Mouse (Mus musculus): ENCODE measurements around the gene Itpr1. TPM values are rescaled to one million over a fixed set of nuclear protein-coding genes. Genes with fewer than 3 reads are reported as not detected.

The Itpr1 gene
- total RNA-seq, 2 experiments from 2014 or later, result 11.8 to 14.8 TPM

DNA sequence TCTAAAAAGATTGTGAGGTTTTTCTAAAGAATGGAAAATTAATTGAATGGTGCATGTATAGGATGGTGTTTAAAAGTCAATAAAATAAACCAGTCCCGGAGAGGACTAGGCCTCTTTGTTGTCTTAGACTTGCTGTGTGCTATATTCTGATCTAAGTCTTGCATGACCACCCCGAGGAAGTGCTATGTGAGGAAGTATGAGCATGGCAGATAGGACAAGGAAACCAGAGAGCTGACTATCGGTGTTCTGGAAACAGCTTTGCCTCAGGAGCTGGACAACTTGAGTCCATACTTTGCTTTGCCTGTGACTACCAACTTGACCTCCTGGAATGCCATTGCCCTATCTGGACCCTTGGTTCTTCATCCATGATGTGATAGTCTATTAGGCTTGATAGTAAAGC lies 48.6 kb downstream of the Itpr1 start:
- intact Hi-C loops (cut with DNase I), result no loop called here
- no peak for DNase-seq

DNA sequence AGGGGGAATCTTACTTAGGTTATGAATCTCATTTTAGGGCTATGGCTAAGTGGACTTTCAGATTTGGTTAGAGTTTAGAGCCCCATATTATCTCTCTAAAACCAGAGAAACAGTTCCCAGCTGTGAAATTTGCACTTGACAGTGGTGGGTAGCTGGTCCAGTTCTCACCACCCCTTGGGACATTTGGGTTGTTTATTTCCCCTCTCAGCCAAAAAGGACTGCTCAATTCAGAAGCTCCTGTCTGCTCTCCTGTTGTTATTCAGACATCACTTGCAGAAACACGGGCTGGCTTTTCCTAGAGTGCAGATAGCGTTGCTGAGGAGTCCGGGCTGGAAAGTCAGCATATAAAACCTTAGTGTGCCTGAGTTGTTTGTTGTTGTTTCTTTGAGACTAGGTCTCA lies 51.3 kb downstream of the Itpr1 start:
- intact Hi-C loops (cut with DNase I), result no loop called here

DNA sequence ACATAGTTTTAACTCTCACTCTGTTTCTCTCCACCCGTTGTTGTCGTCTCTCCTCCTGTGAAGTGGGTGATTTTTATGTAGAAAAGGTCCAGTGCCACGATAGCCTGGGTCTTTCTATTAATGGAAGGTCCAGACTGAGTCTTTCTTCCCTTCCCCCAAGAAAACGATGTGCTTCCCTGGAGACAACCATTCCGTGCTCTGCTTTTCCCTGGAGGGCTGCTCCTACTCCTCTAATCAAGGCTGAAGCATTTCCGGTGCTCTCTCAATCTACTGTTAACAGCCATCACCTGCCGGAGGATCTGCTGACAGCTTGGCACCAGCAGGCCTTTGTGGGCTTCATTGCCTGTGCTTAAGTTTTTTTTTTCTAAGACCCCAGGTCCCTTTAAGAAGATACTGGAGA lies 60.6 kb downstream of the Itpr1 start:
- intact Hi-C loops (cut with DNase I), result no loop called here
- DNase-seq, result no peak

More for the DNA sequence above, 51.3 kb downstream of the Itpr1 start:
- no peak for DNase-seq

DNA sequence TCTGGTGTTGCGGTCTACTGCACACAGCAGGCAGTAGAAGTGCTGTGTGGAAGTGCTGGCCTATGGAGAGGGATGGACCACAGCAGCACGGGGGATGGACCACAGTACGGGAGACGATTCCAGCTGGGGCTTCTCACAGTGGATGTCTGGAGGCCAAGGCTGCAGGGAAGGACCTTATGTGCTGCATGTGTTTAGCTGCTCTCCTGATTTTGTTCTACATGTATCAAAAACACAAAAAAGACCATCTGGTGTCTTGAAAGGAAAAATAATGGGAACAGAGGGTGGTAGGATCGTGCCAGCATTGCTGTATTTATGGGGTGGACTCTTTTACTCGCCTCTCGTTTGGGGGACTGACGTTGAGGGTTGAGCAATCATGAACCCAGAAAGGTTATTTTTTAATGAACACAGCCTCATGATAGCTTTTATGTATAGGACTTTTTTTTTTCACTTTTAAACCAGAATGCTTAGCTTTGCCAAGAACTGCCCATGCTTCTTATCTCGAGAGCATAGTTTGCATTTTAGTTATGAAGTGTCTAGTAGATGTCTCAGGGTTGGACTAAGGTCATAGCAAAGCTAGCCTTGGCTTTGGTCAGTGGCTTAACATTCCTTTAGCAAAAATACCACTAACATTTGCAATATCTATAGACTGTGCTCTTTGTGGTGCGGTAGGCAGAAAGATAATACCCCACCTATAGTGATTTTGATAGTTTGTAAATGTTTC lies 61.6 kb downstream of the Itpr1 start:
- no peak for DNase-seq
- intact Hi-C loops (cut with DNase I), result no loop called here

DNA sequence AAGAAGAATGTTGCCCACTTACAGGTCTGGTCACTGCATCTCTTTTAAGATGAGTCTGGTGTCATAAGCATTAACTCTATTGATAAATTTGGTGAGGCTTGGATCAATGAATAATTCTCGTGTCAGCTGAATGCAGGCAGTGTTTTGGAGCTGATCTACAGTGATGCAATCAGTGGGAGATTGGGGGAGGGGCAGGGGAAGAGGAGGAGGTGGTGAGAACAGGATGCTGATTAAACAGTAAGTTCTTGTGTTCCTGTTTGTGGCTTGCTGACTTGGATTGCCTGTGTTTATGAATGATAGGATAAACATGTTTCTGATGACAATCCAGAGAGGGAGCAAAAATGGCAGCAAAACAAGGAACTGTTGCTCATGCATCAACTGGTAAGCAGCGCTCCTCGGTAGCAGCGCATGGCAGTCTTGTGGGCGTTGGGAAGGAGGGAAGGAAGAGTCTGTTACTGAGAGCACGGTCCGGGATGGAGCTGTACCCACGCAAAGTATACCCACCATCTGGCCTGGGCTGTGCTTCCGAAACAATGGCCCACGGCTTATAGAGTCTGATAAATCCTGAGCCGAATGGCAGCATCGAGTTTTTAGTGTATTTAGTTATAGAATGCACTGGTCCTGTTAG lies 64.1 kb downstream of the Itpr1 start:
- intact Hi-C loops (cut with DNase I), result no loop called here
- no peak for DNase-seq

DNA sequence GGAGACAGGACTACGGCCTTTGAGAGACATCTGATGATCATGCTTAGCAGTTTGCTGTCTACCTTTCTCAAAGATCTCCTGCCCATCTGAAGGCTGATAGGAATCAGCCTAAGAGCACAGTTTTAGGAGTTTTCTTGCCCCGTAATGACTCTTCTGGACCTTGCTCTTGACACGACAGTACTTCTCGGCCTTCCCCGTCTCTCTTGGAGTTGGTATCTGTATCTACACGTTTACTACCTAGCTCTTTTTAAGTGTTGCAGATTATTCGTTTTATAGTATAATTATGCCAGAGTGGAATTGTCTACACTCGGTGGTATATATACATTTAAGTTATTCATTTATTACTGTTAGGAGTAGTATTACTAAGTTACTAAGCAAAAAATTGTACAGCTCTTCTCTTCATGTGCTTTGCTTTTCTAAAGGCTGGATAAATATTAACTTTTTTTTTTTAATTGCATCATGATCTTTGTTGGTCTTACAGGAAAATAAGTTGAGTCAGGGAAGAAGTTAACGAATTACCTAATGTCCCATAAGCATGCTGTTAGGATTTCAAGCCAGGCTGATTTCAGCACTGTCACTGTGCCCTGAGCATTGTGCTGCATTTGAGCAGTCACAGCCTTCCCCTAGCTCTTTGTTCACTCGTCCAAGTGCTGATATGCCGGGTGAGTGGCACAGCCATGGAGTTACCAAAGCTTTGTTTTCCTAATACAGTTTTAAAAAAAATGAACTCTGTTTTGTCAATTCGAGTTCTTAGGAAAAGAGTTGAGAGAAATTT lies 64.9 kb downstream of the Itpr1 start:
- intact Hi-C loops (cut with DNase I), result no loop called here
- no peak for DNase-seq

DNA sequence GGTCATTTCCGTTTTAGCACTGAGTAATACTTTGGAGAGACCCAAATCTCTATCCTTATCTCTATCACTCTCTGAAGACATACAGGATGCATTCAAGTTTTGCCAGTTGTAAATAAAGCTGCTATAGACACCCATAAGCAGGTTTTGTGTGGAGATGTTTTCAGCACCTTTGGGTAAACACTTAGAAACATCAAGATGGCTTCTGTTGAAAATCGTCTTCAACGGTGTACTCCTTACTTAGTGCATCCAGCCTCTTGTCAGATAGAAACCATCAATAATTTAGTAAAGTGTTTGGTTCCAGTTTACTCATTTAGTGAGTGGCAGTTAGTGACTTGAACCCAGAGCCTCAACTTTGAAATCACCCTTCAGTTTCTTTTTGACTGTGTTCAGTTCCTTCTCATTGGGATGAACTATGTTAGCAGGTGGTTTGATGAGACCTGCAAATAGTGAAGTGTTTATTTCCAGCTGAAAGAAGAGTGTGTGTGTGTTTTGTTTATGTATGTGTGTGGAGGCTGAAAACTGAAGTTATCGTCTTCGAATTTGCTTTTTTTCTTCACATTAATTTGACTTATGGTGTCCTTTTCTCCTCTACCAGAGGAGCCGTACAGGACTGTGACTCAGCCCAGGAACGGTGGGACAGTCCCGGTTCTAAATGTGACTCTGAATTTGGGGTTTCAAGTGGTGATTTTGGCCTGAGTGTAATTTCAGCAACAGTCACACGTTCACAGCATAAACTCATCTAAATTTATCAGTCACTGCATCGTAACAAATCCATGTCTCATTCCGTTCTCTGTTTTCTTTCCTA lies 66.1 kb downstream of the Itpr1 start:
- intact Hi-C loops (cut with DNase I), result no loop called here
- DNase-seq, result no peak

DNA sequence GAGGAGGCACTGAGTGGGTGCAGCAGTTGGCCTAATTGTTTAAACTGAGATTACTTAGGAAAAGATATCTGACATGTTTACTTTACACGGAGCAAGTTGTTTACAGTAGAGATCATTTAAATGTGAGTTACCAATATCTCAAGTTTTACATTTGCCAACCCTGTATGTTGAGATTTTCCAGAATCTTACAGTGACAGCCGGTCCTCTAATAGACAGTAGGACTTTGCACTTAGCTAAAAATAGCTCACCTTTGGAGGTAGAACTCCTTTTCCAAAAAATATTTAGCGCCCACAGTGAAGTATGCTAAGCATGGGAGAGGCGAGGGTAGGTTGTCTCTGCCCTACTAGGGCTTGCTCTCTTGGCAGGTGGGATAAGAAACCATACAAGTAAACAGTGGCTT lies 69.2 kb downstream of the Itpr1 start:
- intact Hi-C loops (cut with DNase I), result no loop called here
- no peak for DNase-seq

DNA sequence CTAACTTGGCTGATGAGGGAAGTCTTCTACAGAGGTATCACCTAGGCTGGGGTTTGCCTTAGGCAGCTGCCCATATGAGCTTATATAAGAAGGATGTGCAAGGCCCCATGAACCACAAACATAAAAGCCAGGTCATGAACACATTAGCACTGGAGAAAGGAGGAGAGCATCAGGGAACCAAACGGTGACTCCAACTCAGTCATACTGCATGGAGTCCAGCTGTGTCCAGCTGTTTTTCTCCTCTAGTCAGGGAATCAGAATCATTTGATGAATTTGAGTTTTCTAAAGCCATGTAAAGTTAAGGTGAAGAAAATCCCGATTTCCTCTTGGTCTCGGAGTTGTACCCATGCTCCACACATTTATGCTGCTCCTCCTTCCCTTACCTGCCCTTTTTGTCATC lies 69.7 kb downstream of the Itpr1 start:
- intact Hi-C loops (cut with DNase I), result no loop called here
- DNase-seq, result no peak

DNA sequence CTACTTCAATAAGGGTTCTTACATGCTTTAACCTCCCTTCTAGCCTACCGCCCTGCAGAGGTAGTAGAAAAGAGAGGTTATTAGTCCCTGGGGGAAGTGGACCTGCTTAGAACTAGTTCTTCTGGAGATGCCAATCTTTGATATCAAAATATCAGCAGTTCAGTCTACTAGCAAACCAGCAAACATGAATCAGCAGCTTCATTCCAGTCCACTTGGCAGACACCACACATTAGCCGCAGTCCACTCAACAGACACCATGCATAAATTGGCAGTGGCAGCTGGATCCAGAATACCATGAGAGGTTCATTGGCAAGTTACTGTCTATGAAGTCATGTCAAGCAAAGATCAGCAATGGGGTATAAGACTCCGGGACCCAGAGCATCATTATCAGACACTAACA lies 71.8 kb downstream of the Itpr1 start:
- no peak for DNase-seq
- intact Hi-C loops (cut with DNase I), result no loop called here

DNA sequence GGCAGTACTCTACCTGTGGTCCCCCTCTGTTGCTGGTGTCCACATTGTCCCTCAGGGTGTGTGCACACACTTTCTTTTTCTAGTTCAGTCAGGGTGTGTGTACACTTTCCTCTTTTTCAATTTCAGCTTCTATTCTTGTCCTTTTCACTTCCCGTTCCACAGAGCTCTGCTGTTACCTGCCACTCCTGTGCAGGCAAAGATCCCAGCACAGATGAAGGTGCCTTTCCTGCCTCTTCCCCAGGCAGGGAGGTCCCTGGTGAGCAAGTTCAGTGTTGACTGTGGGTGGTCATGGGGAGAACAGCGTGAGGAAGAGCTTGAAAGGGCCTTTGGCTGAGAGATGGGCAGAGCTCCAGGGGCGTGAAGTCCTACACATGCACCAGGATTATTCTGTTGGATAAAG lies 76.1 kb downstream of the Itpr1 start:
- intact Hi-C loops (cut with DNase I), result no loop called here
- DNase-seq, result no peak

DNA sequence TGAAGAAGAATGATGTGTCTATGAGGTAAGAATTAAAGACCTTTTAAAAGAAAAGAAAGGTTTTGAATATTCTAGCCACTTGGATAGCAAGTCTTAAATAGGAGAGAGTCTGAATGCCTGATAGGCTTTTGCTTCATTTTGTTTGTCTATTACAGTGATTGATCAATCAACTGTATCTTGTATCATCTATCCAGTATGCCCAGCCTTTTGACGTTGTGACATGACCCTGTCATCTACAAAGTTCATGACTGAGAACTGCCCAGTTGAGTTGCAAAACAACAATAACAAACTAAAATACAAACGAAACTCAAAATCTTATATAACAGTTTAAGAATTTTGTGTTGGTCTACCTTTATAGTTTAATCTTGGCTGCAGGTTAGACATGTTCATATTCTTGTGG lies 78.1 kb downstream of the Itpr1 start:
- intact Hi-C loops (cut with DNase I), result no loop called here

DNA sequence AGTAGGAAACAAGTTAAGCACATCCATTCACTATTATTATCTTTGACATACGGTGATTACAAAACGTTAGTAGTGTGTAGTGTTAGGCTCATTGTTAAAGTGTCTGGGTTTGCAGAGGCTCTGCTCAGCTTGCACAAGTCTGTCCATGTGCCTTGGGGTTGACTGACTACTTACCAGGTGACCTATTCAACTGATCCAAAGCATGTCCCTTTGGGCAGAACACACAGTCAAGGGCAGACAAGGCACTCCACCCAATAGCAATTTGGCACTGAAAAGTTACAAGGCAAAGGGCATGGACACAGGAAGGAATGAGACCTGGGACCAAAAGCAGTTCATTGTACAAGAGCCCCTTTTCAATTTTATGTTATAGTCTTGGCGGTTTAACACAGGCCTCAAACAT lies 78.7 kb downstream of the Itpr1 start:
- intact Hi-C loops (cut with DNase I), result no loop called here
- no peak for DNase-seq

More for the DNA sequence above, 78.1 kb downstream of the Itpr1 start:
- DNase-seq, result no peak

DNA sequence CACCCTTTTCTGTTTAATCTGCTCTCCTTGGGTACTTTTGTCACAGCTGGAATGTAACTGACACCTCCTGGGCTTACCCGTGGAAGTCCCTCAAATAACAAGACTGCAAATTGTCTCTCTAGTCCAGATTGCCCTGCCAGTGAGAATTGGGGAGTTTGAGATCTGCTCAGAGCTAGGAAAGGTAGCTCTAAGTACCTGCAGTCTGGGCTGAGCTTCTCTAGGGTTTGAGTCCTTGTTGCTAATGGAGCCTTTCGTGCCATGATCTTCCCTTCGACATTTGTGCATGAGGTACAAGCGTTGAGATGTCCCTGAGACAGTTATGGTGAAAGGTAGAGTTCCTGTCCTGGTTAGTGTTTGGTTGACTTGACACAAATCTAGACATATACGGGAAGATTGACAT lies 89.0 kb downstream of the Itpr1 start:
- intact Hi-C loops (cut with DNase I), result loop anchor here (10.0 kb wide), 1 partner anchor 87 kb away; the partner anchor contains the start of gene Itpr1
- DNase-seq, result no peak

DNA sequence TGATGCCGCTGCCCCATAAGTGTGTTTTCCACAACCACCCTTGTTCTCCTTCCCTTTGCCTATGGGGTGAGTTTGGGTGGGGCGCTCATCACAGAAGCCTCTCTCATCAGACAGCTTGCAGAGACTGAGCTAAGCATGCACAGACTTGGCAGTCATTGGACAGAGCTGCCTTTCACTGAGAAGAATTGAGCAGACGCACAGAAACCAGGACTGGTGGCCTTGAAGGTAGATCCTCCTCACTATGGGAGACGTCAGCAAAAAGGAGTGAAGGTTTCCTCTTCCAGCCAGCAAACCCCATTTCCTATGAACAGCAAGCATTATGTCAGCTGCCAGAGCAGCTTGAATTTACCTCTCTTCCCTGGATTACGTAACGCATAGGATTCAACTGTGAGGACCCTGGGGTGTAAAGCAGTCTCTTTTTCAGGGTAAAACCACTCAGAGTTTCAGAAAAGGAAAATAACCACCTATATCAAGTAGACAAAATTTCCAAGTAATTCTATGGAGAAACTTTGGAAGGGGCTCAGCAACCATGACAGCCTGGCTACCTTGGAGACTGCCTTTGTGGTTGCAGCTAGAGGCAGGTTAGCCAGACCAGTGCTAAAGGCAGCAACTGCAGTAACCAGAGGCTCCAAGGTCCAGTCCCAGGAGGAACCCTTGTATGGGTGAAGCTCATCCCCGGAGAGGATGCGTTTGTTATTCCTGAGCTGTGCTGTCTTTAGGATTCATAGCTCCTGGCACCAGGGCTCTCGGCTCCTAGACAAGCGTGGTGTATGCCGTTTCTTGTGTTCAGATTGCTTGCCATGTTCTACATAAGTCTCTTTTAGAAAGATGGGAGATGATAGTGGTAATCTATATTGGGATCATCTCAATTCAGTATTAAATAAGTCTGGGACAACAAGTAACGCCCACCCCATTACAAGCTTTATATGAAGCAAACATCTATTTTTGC lies 91.0 kb downstream of the Itpr1 start:
- intact Hi-C loops (cut with DNase I), result loop anchor here (10.0 kb wide), 1 partner anchor 89 kb away; the partner anchor contains the start of gene Itpr1

DNA sequence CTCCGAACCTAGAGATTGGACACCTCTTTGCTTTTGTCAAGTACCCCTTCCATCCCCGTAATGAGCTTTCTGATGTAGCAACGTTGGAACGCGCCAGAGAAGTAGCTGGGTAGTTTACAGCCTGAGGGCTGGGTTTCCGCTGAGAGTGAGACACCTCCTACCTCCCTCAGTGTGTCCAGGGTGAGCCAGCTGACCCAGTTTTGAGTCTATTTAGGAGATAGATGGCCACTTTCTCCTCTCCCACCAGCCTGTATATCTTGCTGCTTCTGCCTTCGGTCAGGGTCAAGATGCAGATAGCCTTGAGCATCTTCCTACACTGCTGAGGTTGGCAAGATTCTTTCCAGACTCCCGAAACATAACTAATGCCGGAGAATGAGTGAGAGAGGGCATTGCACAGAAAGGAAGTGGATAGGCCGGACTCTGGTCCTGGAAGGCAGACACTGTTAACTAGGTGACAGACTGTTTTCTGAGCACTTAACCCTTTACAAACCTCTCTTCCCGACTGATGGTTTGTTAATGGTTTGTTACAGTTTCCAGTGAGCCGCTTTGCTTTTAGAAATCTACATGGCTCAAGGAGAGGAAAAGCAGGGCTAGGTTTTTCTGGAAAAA lies 92.4 kb downstream of the Itpr1 start:
- intact Hi-C loops (cut with DNase I), result loop anchor here (10.0 kb wide), 1 partner anchor 90 kb away; the partner anchor contains the start of gene Itpr1
- no peak for DNase-seq

More for the DNA sequence above, 91.0 kb downstream of the Itpr1 start:
- DNase-seq, result no peak

DNA sequence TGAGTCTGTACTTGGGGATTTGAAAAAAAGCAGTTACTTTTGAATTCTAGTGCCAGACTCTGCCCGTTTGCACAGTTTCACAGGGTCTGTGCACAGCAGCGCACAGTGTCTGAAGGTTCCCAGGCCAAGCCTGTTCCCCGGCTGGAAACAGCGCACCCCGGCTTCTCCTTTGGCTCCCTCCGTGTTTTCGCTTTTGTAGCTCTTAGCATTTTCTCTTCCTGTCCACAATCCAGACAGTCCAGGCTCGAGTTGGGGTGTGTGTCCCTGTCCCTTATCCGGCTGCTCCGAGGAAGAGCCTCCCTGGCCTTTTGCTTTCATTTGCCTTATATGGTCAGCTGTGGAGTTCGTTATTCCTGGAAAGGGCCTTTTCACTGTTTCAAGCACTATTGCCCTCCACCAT lies 93.3 kb downstream of the Itpr1 start:
- peak; percentile 11 to 40 for DNase-seq
- intact Hi-C loops (cut with DNase I), result loop anchor here (10.0 kb wide), 1 partner anchor 91 kb away; the partner anchor contains the start of gene Itpr1

DNA sequence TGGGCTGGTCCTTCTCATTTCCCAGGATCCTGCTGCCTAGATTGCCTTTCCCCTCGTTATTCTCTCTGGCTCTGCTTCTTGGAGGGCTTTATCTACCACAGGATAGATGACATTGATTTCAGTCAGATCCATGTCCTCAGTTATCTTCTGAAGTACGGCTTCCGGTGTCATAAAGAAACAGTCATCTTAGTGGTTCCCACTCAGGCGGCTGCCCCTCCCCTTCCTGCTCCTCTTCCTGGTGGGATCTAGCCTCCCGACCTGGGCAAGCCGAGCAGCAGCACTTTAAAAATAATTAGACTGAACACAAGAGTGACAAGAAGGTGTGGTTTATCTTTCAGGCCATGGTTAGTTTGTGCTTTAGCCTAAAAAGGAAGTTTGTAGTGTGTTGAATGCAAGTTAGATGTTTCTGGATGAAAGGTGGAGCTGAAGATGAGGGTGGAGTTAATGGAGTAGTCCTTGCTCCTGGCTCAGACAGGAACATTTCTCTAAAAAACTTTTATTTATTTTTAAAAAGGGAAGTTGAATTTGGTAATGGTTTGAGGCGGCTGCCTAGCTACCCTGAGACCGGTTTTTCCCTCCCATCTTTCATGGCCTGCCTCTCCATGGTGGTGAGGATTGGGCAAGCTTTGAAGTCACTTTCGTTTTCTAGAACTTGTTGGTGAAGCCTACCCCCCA lies 94.2 kb downstream of the Itpr1 start:
- intact Hi-C loops (cut with DNase I), result loop anchor here (10.0 kb wide), 1 partner anchor 92 kb away; the partner anchor contains the start of gene Itpr1
- no peak for DNase-seq

Data from gastrocnemius, postnatal 36 days (tissue).